Mouse (Mus musculus): ENCODE measurements at regions not wholly inside any gene's neighbourhood (a gene's known extent, or its start where the extent isn't known, plus 50 kb on each side); places are given as distances from the start of the nearest gene placed in this dataset.

DNA sequence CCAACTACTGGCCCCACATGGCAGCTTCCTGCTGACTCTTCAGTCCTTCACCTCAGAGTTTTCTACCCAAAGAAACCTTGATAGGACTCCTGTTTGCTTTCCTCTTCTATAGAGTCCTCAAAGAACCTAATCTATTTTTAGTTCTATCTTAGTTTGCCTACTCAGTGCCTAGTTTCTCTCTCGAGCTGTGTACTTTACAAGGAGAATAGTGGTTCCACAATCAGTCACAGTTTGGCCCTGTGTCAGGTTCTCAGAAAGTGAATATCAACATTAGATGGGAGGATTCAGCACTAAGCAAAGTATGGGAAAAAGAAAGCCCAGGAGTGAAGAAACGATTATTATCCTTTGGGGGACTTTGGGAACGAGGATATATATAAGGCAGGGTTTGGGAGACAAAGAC, 1372.0 kb upstream of the A1bg start:
- no peak for TF ChIP-seq CTCF (IDR thresholded peaks at IDR 0.05; ENCODE audit: low read depth, low read length)
- TF ChIP-seq POLR2A (IDR thresholded peaks at IDR 0.05; ENCODE audit: extremely low read depth, insufficient read depth, low read length): no peak
